Comparison of ENCODE assay signal across 7 mouse cellular contexts in the genomic region with DNA sequence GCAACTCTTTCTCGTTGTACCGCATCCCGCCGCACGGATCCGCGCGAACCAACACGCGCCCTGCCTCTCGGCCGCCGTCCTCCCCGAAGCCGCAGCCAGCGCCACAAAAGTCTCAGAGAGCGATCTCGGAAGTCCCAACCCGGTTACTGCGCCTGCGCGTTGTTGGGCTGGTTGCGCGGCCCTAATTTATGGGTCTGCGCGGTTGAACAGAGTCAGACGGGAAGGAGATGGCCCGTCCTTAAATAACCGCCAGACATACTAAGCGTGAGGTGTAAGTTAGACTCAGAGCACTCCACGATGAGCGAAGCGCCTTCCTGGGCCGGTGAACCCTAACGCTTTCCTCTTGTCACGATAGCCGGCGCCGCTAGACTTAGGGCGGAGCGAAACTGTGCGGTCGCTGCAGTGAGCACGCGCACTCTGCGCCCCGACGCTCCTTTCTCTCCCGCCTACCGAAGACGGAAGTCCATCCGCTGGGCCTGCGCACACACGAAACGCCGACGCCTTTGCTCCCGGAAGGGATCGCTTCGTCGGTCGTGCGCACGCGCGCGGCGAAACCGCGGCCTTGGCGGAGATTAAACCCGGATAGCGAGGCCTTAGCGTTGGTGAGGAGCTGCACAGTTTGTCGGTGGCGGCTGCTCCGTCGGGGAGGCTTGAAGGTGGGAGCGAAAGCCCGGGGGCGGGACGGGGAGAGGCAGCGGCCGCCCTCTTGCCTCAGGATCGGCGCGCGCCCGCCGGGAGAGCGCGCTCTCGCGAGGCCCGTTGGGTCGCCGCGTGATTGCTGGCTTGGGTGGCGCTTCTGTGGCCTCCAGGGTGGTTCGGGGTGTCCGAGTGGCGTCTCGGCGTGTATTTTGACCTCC. TPM values are rescaled to one million over a fixed set of nuclear protein-coding genes. Genes with fewer than 3 reads are reported as not detected.
DNase-seq lines count a peak whose midpoint lies in the region; ATAC-seq and TF ChIP-seq lines count a peak whose summit lies in the region.

A gene (plus strand): TSS at position 49 of the 857 bp plus-strand sequence.
A gene (minus strand): TSS at position 477 of the 857 bp plus-strand sequence.

- ATAC-seq in intestine, postnatal 0 days = peak; percentile 91
- ATAC-seq in midbrain, embryonic 12.5 days (ENCODE audit: low FRiP score, low read depth) = peak; percentile 88

- peak within 1 kb of the TSS; percentile 86 for H3K4me3 ChIP-seq in embryonic facial prominence, embryonic 10.5 days
- H3K4me3 ChIP-seq in intestine, postnatal 0 days (ENCODE audit: low read depth, low read length) = peak within 1 kb of the TSS; percentile 81
- H3K4me3 ChIP-seq in midbrain, embryonic 12.5 days = peak within 1 kb of the TSS; percentile 88
- H3K4me3 ChIP-seq in small intestine, adult 2 months (ENCODE audit: low read depth, low read length) = peak within 1 kb of the TSS; percentile 81

- TF ChIP-seq POLR2A in small intestine, adult 2 months (IDR thresholded peaks at IDR 0.05; ENCODE audit: low read depth, low read length) = peak; percentile 48; the same call in 1 of the 2 replicates

- intact Hi-C loops in left cerebral cortex, postnatal 4 days (cut with DNase I) = no loop called here

- H3K9ac ChIP-seq in intestine, postnatal 0 days (ENCODE audit: low read depth, low read length) = peak within 1 kb of the TSS; percentile 97
- peak within 1 kb of the TSS; percentile 94 for H3K9ac ChIP-seq in midbrain, embryonic 12.5 days (replicated peaks)

- peak; percentile 96 for DNase-seq in adrenal gland, postnatal 10 days
- peak; percentile 96 for DNase-seq in embryonic facial prominence, embryonic 10.5 days (ENCODE audit: low spot score)
- no peak for DNase-seq in gonadal fat pad, adult 2 months (ENCODE audit: low read depth)
- peak; percentile 96 for DNase-seq in left cerebral cortex, postnatal 4 days

- WGBS in embryonic facial prominence, embryonic 10.5 days = under 1% methylated on average over 104 of the region's 104 CpGs
- under 1% methylated on average over 104 of the region's 104 CpGs for WGBS in intestine, postnatal 0 days
- WGBS in midbrain, embryonic 12.5 days = under 1% methylated on average over 102 of the region's 104 CpGs
- WGBS in small intestine, adult 2 months = under 1% methylated on average over 104 of the region's 104 CpGs

- H3K4me2 ChIP-seq in intestine, postnatal 0 days (replicated peaks; ENCODE audit: low read depth) = peak within 1 kb of the TSS; percentile 90
- peak within 1 kb of the TSS; percentile 76 for H3K4me2 ChIP-seq in midbrain, embryonic 12.5 days (replicated peaks)

- TF ChIP-seq CTCF in intestine, postnatal 0 days (IDR thresholded peaks at IDR 0.05; ENCODE audit: low read depth) = 0 out of 2 replicates have a peak, but pooled peaks have one; percentile 33
- no peak for TF ChIP-seq CTCF in small intestine, adult 2 months (IDR thresholded peaks at IDR 0.05; ENCODE audit: extremely low read depth, insufficient read length, insufficient replicate concordance, low read depth, low read length)

- peaks cover 71% of the 10 kb centered on the region for H3K36me3 ChIP-seq in embryonic facial prominence, embryonic 10.5 days (replicated peaks)
- H3K36me3 ChIP-seq in intestine, postnatal 0 days (ENCODE audit: control insufficient read depth, insufficient read depth) = peaks cover 47% of the 10 kb centered on the region
- peaks cover 58% of the 10 kb centered on the region for H3K36me3 ChIP-seq in midbrain, embryonic 12.5 days
- H3K36me3 ChIP-seq in small intestine, adult 2 months (ENCODE audit: control insufficient read depth, insufficient read depth, low read length) = peaks cover 41% of the 10 kb centered on the region

- no peaks in the 10 kb centered on the region for H3K9me3 ChIP-seq in embryonic facial prominence, embryonic 10.5 days
- H3K9me3 ChIP-seq in intestine, postnatal 0 days (ENCODE audit: control insufficient read depth) = no peaks in the 10 kb centered on the region
- H3K9me3 ChIP-seq in midbrain, embryonic 12.5 days = no peaks in the 10 kb centered on the region

- no peaks in the 10 kb centered on the region for H3K27me3 ChIP-seq in embryonic facial prominence, embryonic 10.5 days (replicated peaks; ENCODE audit: low read depth, poor library complexity, severe bottlenecking)
- H3K27me3 ChIP-seq in intestine, postnatal 0 days (replicated peaks; ENCODE audit: control insufficient read depth, insufficient read depth, low read length) = no peaks in the 10 kb centered on the region
- no peaks in the 10 kb centered on the region for H3K27me3 ChIP-seq in midbrain, embryonic 12.5 days
- H3K27me3 ChIP-seq in small intestine, adult 2 months (ENCODE audit: control insufficient read depth, insufficient read depth, low read length) = no peaks in the 10 kb centered on the region

- peak within 1 kb of the TSS; percentile 98 for H3K27ac ChIP-seq in embryonic facial prominence, embryonic 10.5 days (replicated peaks)
- H3K27ac ChIP-seq in intestine, postnatal 0 days (ENCODE audit: low read depth, low read length) = peak within 1 kb of the TSS; percentile 99
- peak within 1 kb of the TSS; percentile 94 for H3K27ac ChIP-seq in midbrain, embryonic 12.5 days (replicated peaks)
- peak within 1 kb of the TSS; percentile 95 for H3K27ac ChIP-seq in small intestine, adult 2 months (ENCODE audit: insufficient read depth, low read depth, low read length)

- peaks cover 35% of the 10 kb centered on the region for H3K4me1 ChIP-seq in embryonic facial prominence, embryonic 10.5 days
- H3K4me1 ChIP-seq in intestine, postnatal 0 days (replicated peaks; ENCODE audit: control insufficient read depth, insufficient read depth, low read length) = no peaks in the 10 kb centered on the region
- peaks cover 29% of the 10 kb centered on the region for H3K4me1 ChIP-seq in midbrain, embryonic 12.5 days
- H3K4me1 ChIP-seq in small intestine, adult 2 months (ENCODE audit: control insufficient read depth, insufficient read depth, insufficient read length, low read length) = peaks cover 7% of the 10 kb centered on the region

RNA-seq across cellular contexts. Expression of the first gene that starts in this region (rescaled TPM):
- 10 to 100 TPM; 45.2 to 50.5 TPM for total RNA-seq in adrenal gland, postnatal 10 days (2021)
- 114 and 127 TPM in 2 replicates for polyA plus RNA-seq in embryonic facial prominence, embryonic 10.5 days (2016; fragmentation: Nextera tagmentation; extraction: Ambion mirVana)
- polyA plus RNA-seq in gonadal fat pad, adult 2 months (2012; rRNA removed) = 20.1 and 33.9 TPM in 2 replicates
- polyA plus RNA-seq in intestine, postnatal 0 days (2015; fragmentation: Nextera tagmentation; extraction: Ambion mirVana) = 35.5 and 39.0 TPM in 2 replicates
- total RNA-seq in left cerebral cortex, postnatal 4 days (2021) = 10 to 100 TPM; 58.0 to 58.2 TPM
- 68.5 and 70.8 TPM in 2 replicates for polyA plus RNA-seq in midbrain, embryonic 12.5 days (2016; fragmentation: Nextera tagmentation; extraction: Ambion mirVana)
- polyA plus RNA-seq in small intestine, adult 2 months (2012; rRNA removed) = 23.0 and 40.2 TPM in 2 replicates

RNA-seq across cellular contexts. Expression of the second gene that starts in this region (rescaled TPM):
- 10 to 100 TPM; 50.0 to 63.2 TPM for total RNA-seq in adrenal gland, postnatal 10 days (2021)
- 181 and 184 TPM in 2 replicates for polyA plus RNA-seq in embryonic facial prominence, embryonic 10.5 days (2016; fragmentation: Nextera tagmentation; extraction: Ambion mirVana)
- polyA plus RNA-seq in gonadal fat pad, adult 2 months (2012; rRNA removed) = 44.2 and 56.6 TPM in 2 replicates
- polyA plus RNA-seq in intestine, postnatal 0 days (2015; fragmentation: Nextera tagmentation; extraction: Ambion mirVana) = 60.9 and 61.8 TPM in 2 replicates
- 10 to 100 TPM; 73.2 to 86.2 TPM for total RNA-seq in left cerebral cortex, postnatal 4 days (2021)
- 137 and 148 TPM in 2 replicates for polyA plus RNA-seq in midbrain, embryonic 12.5 days (2016; fragmentation: Nextera tagmentation; extraction: Ambion mirVana)
- polyA plus RNA-seq in small intestine, adult 2 months (2012; rRNA removed) = 26.0 and 41.8 TPM in 2 replicates
